Mouse (Mus musculus): ENCODE measurements at regions not wholly inside any gene's neighbourhood (a gene's known extent, or its start where the extent isn't known, plus 50 kb on each side); places are given as distances from the start of the nearest gene placed in this dataset.

- DNase-seq = no peak
- intact Hi-C loops (cut with DNase I) = no loop called here
Observed at GRCm38 (mm10) chr3:121902246-121902645, 50.1 kb upstream of the Arhgap29 start.

- intact Hi-C loops (cut with DNase I) = no loop called here
- no peak for DNase-seq
Observed at GRCm38 (mm10) chr3:121900429-121900844, 51.9 kb upstream of the Arhgap29 start.

- peak; percentile 4 for DNase-seq
- intact Hi-C loops (cut with DNase I) = no loop called here
Observed at GRCm38 (mm10) chr3:121897821-121898574, 54.3 kb upstream of the Arhgap29 start.

DNA sequence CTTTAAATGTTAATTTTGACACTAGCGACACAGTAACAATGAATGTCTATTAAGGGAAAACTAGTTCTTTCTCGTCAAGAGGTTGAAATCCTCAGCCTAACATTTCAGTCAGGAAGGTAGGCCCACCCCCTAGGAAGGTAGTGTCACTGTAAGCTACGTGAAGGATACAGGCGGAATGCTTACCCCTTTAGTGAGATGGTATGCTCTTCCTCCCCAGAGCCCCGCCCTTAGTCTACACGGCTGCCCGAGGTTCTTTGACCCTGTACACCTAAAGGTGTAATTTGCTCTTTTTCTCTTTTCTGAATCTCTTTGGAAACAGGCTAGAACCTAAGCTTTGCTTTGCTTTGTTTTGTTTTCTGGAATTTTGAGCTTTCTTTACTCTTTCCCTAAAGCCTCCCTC lies 58.7 kb upstream of the Arhgap29 start:
- DNase-seq = no peak
- intact Hi-C loops (cut with DNase I) = loop anchor here (5.0 kb wide), 1 partner anchor 74 kb away; no protein-coding TSS in a partner anchor

- DNase-seq = no peak
- intact Hi-C loops (cut with DNase I) = loop anchor here (5.0 kb wide), 1 partner anchor 75 kb away; no protein-coding TSS in a partner anchor
Observed at GRCm38 (mm10) chr3:121892675-121893074, 59.7 kb upstream of the Arhgap29 start.

- intact Hi-C loops (cut with DNase I) = loop anchor here (5.0 kb wide), 1 partner anchor 76 kb away; no protein-coding TSS in a partner anchor
- DNase-seq = no peak
Observed at GRCm38 (mm10) chr3:121891338-121891737, 61.0 kb upstream of the Arhgap29 start.

- intact Hi-C loops (cut with DNase I) = loop anchor here (5.0 kb wide), 1 partner anchor 77 kb away; no protein-coding TSS in a partner anchor
- DNase-seq = no peak
Observed at GRCm38 (mm10) chr3:121890563-121890962, 61.8 kb upstream of the Arhgap29 start.

GRCm38 (mm10) chr3:121886870-121887605 lies 65.3 kb upstream of the Arhgap29 start:
- DNase-seq = no peak
- intact Hi-C loops (cut with DNase I) = loop anchor here (5.0 to 10.0 kb wide), 3 partner anchors 70 to 748 kb away; partner anchors contain the start of gene Dnttip2

DNA sequence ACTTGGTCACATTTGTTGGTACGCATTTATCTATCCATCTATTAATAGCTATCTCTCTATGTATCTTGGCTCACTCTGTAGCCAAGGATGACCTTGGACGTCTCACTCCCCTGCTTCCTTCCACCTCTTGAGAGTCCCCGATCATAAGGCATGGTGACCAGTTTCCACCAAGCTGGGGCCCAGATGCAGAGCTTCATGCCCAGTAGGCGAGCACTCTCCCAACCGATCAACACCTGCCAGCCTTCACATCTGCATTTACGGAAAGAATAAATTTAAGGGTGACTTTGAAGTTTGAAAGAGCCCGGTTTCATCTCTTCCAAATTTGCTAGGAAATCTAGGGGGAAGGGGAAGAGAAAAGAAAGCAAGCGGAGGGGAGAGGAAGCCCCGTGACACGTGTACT lies 66.0 kb upstream of the Arhgap29 start:
- DNase-seq = no peak
- intact Hi-C loops (cut with DNase I) = loop anchor here (5.0 to 10.0 kb wide), 3 partner anchors 71 to 748 kb away; partner anchors contain the start of gene Dnttip2

DNA sequence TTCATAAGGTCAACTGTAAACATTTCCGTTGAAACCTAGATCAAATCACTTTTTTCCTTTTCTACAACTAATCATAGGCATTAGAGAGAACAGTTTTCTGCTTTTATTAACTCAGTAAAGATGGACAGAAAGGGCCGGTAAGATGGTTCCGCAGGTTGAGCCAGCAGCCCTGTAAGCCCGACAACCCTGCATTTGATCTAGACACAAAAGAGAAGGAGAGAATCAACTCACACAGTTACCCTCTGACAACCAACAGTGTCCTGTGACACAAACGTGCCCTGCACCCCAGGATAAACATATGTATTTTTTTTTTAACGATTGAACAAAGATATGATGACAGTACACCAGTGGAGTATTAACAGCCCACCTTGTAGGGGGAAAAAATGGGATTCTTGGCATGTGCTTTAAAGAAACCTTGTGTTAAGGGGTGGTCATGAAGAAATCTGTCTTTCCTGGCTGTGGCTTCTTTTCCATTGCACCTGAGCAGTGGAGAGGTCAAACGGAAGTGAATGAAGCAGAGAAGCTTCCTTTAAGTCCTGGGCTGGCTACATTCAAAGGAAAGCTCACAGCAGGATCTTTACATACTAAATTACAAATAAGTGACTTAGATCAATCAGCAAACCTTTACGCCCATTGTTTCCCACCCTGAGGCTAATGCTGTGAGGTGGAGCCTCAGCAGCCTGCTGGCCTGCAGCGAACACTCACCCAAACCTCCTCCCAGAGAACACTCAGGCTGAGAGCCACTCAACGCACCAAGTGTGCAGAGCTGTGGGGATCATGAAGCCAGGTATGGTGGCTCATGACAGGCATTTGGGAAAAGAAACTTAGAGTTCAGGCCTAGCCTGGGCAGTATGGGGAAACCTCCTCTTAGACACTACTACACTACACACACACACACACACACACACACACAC lies 66.8 kb upstream of the Arhgap29 start:
- DNase-seq = no peak
- intact Hi-C loops (cut with DNase I) = loop anchor here (2.0 to 10.0 kb wide), 5 partner anchors 72 to 749 kb away; partner anchors contain the start of gene Dnttip2

- intact Hi-C loops (cut with DNase I) = loop anchor here (2.0 to 10.0 kb wide), 5 partner anchors 73 to 750 kb away; partner anchors contain the start of gene Dnttip2
- peak; percentile 89 for DNase-seq
Observed at GRCm38 (mm10) chr3:121884328-121885248, 67.8 kb upstream of the Arhgap29 start.

DNA sequence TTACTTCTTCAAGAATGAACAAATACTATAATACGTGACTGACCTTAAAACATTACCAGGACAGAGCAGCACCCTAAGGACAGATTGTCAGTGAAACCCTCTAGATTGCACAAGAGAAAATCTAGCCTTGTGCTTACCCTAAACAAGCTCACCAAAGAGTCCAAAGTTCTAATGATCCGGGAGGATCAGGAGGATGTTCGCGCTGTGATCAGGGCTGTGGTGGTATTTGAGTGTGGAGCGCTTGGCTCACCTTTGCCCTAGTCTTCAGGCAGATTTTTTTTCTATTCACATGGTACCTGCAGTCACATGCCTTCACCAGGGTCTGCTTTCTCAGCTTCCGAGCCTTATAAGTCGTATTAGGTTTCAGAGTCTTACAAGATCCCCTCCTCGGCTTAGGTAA lies 65.3 kb upstream of the Abcd3 start:
- intact Hi-C loops (cut with DNase I) = loop anchor here (10.0 kb wide), 1 partner anchor 754 kb away; no protein-coding TSS in a partner anchor

GRCm38 (mm10) chr3:121875072-121875471 lies 60.0 kb upstream of the Abcd3 start:
- intact Hi-C loops (cut with DNase I) = loop anchor here (10.0 kb wide), 1 partner anchor 340 kb away; the partner anchor contains the start of gene Slc44a3
- DNase-seq = no peak

More for the DNA sequence above, 65.3 kb upstream of the Abcd3 start:
- no peak for DNase-seq

DNA sequence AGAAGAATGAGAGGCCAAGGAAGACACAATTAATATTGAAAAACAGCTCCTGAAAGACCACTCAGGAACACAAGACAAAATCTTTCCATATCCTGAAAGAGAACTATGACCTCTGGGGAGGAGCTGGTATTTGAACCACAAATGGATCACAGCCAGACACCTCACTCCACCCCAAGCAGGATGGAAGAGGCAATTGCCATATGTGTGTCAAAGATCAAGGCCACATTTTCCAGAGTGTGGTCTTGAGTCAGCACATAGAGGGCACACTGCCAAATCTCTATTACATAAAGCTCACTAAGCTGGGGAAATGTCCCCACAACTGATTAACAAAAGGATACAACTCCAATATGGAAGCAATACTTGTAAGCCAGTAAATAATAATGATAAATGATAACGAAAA lies 59.5 kb upstream of the Abcd3 start:
- intact Hi-C loops (cut with DNase I) = loop anchor here (10.0 kb wide), 1 partner anchor 340 kb away; the partner anchor contains the start of gene Slc44a3
- no peak for DNase-seq

DNA sequence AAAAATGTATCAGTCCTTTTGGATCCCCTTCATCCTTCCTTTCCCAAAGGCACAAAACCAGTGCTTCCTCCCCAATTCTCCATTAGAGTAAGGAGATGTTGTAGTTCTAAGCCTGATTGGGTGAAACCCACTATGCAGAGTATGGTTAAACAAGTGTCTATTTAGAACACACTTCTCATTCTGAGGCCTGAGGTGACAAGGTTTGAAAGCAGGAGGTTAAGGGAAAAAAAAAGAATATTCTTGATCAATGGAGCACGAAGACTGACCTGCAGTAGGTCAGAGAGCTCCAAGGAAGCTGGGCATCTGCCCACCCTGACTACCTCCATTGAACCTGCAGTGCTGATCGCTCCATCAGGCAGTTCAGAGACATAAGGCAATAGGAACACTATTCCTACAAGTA lies 58.5 kb upstream of the Abcd3 start:
- no peak for DNase-seq

DNA sequence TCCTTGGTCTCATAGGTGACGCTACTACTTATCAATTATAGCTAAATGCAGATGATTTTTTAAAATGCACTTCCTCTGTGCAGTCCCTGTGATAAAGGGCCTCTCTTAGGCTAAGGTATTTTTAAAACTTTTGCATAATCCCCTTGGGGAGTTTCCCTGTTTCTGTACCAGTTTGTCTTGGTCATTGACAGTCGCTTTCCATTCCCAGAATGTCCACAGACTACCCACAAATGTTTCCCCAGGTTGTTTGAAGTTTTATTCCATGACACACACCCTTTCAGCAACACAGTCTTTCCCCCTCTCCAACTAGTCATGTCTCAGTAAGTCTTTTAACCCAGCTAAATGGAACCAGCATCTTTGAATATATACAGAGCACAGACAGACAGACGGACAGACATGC lies 57.6 kb upstream of the Abcd3 start:
- intact Hi-C loops (cut with DNase I) = loop anchor here (10.0 kb wide), 1 partner anchor 338 kb away; the partner anchor contains the start of gene Slc44a3
- no peak for DNase-seq

More for the DNA sequence above, 58.5 kb upstream of the Abcd3 start:
- intact Hi-C loops (cut with DNase I) = loop anchor here (10.0 kb wide), 1 partner anchor 339 kb away; the partner anchor contains the start of gene Slc44a3

GRCm38 (mm10) chr3:121871795-121872194 lies 56.7 kb upstream of the Abcd3 start:
- intact Hi-C loops (cut with DNase I) = loop anchor here (10.0 kb wide), 1 partner anchor 337 kb away; the partner anchor contains the start of gene Slc44a3
- DNase-seq = no peak

- intact Hi-C loops (cut with DNase I) = loop anchor here (10.0 kb wide), 1 partner anchor 336 kb away; the partner anchor contains the start of gene Slc44a3
- peak; percentile 14 for DNase-seq
Observed at GRCm38 (mm10) chr3:121870726-121871125, 55.6 kb upstream of the Abcd3 start.
